Mouse (Mus musculus) frontal cortex, adult 2 months (tissue): ENCODE results near the gene Rdx. TPM values are rescaled to one million over a fixed set of nuclear protein-coding genes. Genes with fewer than 3 reads are reported as not detected.
"Not testable (repeated sequence)": the region's sequence is repeated elsewhere in the genome, so short reads cannot be mapped to it uniquely, and the experiment has no call there.

ENCODE experiments used
- DNase-seq, 2 experiments: peaks; one replicate each; pipeline ENCODE4 v3.0.0; 2022; ENCODE audit warnings: low spot score in 1 of 2; ENCODE audit errors: extremely low spot score in 1 of 2
- polyA plus RNA-seq: library from polyadenylated mRNA; depleted of rRNA; stranded (reverse); fragments of >200 nt; gene quantifications from 2 replicates; pipeline ENCODE4 v1.2.3, GENCODE M21; 2012

Gene Rdx
- polyA plus RNA-seq, 1 experiment: 47.5 TPM

- DNase-seq: no peak
Observed at GRCm38 (mm10) chr9:52050361-52050760, 3.4 kb downstream of the Rdx start.

GRCm38 (mm10) chr9:52052221-52052620 is 5.2 kb downstream of the Rdx start:
- DNase-seq: no peak

DNA sequence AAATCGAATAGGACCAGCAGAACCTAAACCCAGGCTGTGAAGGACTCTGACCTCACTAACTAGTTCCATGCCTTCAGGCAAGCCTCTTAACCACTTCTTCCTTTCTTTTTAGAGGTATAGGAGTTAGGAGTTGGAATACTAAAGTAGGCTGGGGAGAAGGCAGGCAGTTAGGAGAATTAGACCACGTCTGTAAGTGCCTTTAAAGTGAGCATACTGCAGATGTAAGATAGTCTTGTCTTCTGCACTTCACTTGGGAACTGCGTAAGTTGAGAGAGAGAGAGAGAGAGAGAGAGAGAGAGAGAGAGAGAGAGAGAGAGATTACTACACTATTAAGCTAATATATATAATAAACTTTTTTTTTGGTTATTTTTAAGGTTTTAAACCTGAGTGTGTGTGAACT is 8.3 kb downstream of the Rdx start:
- DNase-seq: no peak

GRCm38 (mm10) chr9:52059788-52060187 is 12.8 kb downstream of the Rdx start:
- DNase-seq: no peak

- no peak for DNase-seq
Observed at GRCm38 (mm10) chr9:52070052-52070451, 23.1 kb downstream of the Rdx start.

DNA sequence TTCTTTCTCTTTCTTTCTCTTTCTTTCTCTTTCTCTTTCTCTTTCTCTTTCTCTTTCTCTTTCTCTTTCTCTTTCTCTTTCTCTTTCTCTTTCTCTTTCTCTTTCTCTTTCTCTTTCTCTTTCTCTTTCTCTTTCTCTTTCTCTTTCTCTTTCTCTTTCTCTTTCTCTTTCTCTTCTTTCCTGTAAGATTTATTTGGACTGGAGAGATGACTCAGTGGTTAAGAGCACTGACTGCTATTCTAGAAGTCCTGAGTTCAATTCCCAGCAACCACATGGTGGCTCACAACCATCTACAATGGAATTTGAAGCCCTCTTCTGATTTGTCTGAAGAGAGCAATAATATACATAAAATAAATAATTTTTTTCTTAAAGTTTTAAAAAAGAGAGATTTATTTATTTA is 24.4 kb downstream of the Rdx start:
- DNase-seq: not testable (repeated sequence)

DNA sequence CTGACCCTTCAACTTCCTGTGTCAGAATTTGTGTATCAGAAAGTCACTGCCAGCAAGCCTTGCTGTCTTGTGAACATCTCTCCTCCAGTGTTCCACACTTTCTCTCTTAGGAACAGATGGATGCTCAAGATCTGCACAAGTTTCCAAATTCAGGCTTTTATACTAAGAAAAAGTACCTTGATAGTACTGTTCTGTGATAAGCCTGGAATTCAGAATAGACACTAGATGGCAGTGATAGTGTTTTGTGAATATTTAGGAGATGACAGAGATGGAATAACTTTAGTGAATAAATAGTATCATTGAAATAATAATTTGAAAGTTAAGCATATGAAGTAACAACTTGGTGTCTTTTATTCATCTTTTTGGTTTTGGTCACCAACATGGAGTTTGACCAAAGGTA is 25.2 kb downstream of the Rdx start:
- DNase-seq: no peak

- no peak for DNase-seq
Observed at GRCm38 (mm10) chr9:52076089-52076488, 29.1 kb downstream of the Rdx start.

- DNase-seq: no peak
Observed at GRCm38 (mm10) chr9:52077692-52078091, 30.7 kb downstream of the Rdx start.

DNA sequence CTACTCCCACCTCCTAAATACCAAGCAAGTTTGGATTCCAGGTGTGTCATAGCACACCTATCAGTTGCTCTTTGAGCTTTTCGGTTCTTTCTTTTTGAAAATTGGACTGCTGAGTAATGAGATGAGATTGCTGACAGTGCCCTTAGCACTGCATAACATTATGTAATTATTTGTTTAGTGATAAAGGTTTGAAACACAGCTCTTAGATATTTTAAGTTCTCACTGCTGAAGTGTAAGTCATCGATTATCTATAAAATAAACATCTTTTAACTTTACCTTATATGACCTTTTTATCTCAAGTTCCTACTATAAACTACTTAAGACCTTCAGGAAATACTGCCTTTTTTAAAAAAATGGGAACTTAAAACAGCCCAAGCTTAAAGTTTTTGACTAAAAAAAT is 35.0 kb downstream of the Rdx start:
- DNase-seq: no peak

DNA sequence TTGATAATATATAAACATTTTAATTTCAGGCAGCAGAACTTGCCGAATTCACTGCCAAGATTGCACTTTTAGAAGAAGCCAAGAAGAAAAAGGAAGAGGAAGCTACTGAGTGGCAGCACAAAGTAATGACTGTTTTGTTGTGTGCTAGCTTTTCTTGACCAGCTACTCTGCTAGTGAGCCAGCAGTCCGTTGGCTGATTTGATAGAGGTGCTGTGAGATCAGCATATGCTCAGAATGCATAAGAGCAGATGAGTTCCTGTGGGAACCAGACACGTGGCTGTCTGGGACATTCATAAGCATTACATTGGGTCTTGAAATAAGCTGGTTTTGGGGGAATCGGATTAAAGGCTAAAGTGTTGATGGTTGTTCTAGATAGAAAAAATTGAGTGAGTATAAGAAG is 35.4 kb downstream of the Rdx start:
- no peak for DNase-seq

- DNase-seq: no peak
Observed at GRCm38 (mm10) chr9:52091752-52092151, 44.8 kb downstream of the Rdx start.

GRCm38 (mm10) chr9:52092311-52092710 is 45.3 kb downstream of the Rdx start:
- DNase-seq: no peak

- DNase-seq: no peak
Observed at GRCm38 (mm10) chr9:52093108-52093507, 46.1 kb downstream of the Rdx start.

- no peak for DNase-seq
Observed at GRCm38 (mm10) chr9:52094016-52094415, 47.0 kb downstream of the Rdx start.

DNA sequence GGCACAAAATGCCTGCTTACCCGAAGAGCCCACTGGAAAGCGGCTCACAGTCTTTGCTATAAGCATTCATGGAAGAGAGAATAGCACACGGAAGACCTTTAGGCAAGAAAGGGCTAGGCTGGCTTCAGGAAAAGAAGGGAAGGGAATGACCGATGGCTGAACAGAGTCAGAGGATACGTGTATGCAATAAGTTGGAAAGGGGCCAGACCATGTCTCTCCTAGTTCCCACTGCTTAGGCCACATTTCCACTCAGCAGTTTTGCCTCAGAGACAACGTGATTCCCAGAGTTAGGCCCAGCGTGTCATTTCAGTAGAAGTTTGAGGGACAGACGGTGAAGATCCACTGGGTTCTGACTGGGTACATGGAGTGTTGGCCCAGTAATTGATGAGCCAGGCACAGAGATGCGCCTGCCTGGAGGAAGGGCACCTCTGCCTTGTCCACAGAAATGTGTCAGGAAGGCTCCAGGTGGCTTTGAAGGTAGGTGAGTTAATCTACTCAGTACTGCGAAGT is 47.6 kb downstream of the Rdx start:
- no peak for DNase-seq

- DNase-seq: no peak
Observed at GRCm38 (mm10) chr9:52095666-52096065, 48.7 kb downstream of the Rdx start.

DNA sequence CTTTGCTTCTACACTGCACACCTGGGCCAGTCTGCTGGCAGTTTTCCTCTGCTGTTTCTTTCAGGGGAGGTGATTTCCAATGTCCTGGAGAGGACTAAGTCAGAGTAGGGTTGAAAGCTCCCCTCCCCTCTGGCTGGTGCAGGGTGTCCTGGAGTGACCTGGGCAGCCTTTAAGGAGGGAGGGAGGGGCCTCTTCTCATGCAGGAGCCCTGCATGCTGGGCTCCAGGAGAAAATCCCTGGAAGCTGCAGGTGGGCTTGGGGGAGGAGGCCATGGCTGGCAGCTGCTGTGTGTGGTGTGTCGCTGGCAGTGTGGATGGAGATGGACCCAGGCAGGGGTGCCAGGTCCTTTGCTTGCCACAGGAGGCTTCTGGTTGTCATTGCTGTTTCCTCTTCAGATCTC is 50.4 kb downstream of the Rdx start:
- no peak for DNase-seq

DNA sequence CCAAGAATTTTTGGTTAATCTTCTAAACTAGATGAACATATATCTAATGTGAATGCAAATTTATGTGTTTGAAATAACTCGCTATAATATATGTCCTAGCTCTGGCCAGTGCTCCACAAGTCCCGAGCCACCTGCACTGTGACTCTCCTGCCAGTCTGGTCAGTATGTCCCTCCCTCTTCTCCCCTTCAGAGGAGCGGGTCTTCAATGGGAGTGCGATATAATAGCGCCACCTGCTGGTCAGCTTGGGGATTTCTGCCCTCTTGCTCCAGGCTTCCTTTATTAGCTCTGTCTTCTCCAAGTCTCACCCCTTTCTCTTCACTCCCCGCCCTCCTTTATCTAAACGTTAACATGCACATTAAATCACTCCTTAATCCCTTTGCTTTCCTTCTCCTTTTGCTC is 51.6 kb downstream of the Rdx start:
- DNase-seq: peak; percentile 37 to 89

- DNase-seq: no peak
Observed at GRCm38 (mm10) chr9:52100426-52100825, 53.5 kb downstream of the Rdx start.

- no peak for DNase-seq
Observed at GRCm38 (mm10) chr9:52102060-52102844, 55.3 kb downstream of the Rdx start.

GRCm38 (mm10) chr9:52103448-52104224 is 56.7 kb downstream of the Rdx start:
- DNase-seq: no peak
